Mouse (Mus musculus) ES-E14 (cell line): Measurements from ENCODE around the gene Tmem44.

Source experiments
- HCFC1 ChIP-seq: IDR thresholded peaks from 2 replicates; pipeline ENCODE4 v1.6.1; 2012; ENCODE audit warnings: low read length, inconsistent platforms, borderline replicate concordance; ENCODE audit not compliant: insufficient read depth
- MAFK ChIP-seq: IDR thresholded peaks from 2 replicates; pipeline ENCODE4 v1.6.1; 2014; ENCODE audit warnings: mild to moderate bottlenecking, low read depth, low read length, inconsistent platforms; ENCODE audit not compliant: insufficient read depth
- ZC3H11A ChIP-seq: IDR thresholded peaks from 2 replicates; pipeline ENCODE4 v1.6.1; 2012; ENCODE audit warnings: low read depth, mild to moderate bottlenecking, inconsistent platforms, low read length, borderline replicate concordance
- ZNF384 ChIP-seq: IDR thresholded peaks from 2 replicates; pipeline ENCODE4 v1.6.1; 2012; ENCODE audit warnings: low read depth, low read length, inconsistent platforms

DNA sequence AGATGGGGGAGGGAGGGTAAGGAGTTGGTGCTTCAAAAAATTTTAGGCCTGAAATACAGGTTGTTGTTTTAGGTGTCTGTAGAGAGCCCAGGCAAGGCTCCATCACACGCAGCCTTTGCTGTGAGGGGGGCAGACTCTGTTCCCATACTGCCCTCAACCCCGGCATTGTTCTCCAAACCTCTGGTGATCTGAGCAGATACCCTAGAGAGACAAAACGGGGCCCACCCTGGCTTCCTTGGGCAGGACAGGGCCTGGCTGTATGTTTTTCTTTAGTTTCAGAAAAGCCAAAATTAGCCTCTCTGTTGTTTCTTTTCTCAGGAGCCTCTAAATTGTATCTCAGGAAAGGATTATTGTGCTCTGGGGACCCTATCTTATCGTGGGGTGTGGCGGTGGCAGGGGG is 49.0 kb downstream of the Tmem44 start:
- TF ChIP-seq ZNF384 (no peak), MAFK (no peak), HCFC1 (no peak), ZC3H11A (no peak)
